Mouse (Mus musculus) liver, embryonic 15.5 days (tissue): ENCODE results near the gene Hist2h3c1. TPM values are rescaled to one million over a fixed set of nuclear protein-coding genes. Genes with fewer than 3 reads are reported as not detected.

Source experiments
- ATAC-seq: fragments of 200-750 bp; cut with Nextera tagmentation; 2 replicates; pipeline ENCODE4 v1.8.0; 2017; ENCODE audit warnings: moderate number of reproducible peaks, mild to moderate bottlenecking, moderate library complexity; ENCODE audit not compliant: insufficient read depth
- H3K27ac ChIP-seq: fragments of 300-500 bp; sonication (generic); replicated peaks from 2 replicates; pipeline ENCODE4 v1.5.1; 2015; ENCODE audit warnings: mild to moderate bottlenecking, inconsistent platforms
- H3K27me3 ChIP-seq: fragments of 300-500 bp; sonication (generic); 2 replicates; pipeline ENCODE4 v1.6.1; 2015; ENCODE audit warnings: mild to moderate bottlenecking, inconsistent platforms
- H3K36me3 ChIP-seq: fragments of 300-500 bp; sonication (generic); replicated peaks from 2 replicates; pipeline ENCODE4 v1.6.1; 2015; ENCODE audit warnings: moderate library complexity, mild to moderate bottlenecking, inconsistent platforms
- H3K4me1 ChIP-seq: fragments of 300-500 bp; sonication (generic); replicated peaks from 2 replicates; pipeline ENCODE4 v1.6.1; 2015; ENCODE audit warnings: inconsistent platforms
- H3K4me2 ChIP-seq: fragments of 300-500 bp; sonication (generic); 2 replicates; pipeline ENCODE4 v1.6.1; 2015; ENCODE audit warnings: moderate library complexity, mild to moderate bottlenecking, inconsistent platforms
- H3K4me3 ChIP-seq: fragments of 300-500 bp; sonication (generic); replicated peaks from 2 replicates; pipeline ENCODE4 v1.5.1; 2015; ENCODE audit warnings: mild to moderate bottlenecking, inconsistent platforms
- H3K9ac ChIP-seq: fragments of 300-500 bp; sonication (generic); 2 replicates; pipeline ENCODE4 v1.6.1; 2015; ENCODE audit warnings: moderate library complexity, mild to moderate bottlenecking, inconsistent platforms
- H3K9me3 ChIP-seq: fragments of 300-500 bp; sonication (generic); replicated peaks from 2 replicates; pipeline ENCODE4 v1.6.1; 2016; ENCODE audit warnings: inconsistent platforms
- WGBS: fragments of 180-500 bp; shearing (Covaris S2); methylation state at CpG from one replicate; pipeline ENCODE4 v1.1.7; 2015; ENCODE audit warnings: mixed read lengths; ENCODE audit not compliant: insufficient replicate concordance; 5-methylcytosine and 5-hydroxymethylcytosine counted together
- polyA plus RNA-seq: library from polyadenylated mRNA; unstranded; fragments of >200 nt; fragmentation: Nextera tagmentation; extraction: Ambion mirVana; gene quantifications from 2 replicates; pipeline ENCODE4 v1.2.1, GENCODE M21; 2015

Hist2h3c1 gene
- polyA plus RNA-seq, 1 experiment from 2014 or later, result 2.5 TPM

DNA sequence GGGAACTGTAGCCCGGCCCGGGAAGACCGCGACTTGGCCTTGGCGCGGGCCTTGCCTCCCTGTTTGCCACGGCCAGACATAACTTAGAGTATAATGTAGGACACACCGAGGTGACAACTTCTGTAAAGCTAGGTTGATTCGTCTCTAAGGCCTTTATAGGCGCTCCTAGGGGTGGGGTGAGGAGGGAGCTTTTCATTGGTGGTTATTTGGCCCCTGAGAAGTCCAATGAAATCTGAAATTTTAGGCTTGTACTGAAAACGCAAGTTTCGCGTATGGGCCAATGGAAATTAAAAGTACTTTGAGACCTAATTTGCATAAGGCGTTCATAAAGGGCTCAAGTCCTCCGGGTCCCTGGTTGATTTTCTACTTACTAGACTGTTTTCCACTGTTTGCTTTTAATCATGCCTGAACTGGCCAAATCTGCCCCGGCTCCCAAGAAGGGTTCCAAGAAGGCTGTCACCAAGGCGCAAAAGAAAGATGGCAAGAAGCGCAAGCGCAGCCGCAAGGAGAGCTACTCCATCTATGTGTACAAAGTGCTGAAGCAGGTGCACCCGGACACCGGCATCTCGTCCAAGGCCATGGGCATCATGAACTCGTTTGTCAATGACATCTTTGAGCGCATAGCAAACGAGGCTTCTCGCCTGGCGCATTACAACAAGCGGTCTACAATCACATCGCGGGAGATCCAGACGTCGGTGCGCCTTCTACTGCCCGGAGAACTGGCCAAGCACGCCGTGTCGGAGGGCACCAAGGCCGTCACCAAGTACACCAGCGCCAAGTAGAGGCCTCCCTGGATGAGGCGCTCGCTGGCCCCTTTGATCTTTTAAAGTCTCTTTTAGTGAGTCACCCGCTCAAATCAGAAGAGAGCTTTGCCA, 25.5 kb upstream of the Hist2h3c1 start, which contains the start of the genes Hist2h2ac and Hist2h2be:
TSS of gene Hist2h2ac (minus strand) at position 116 of the 875 bp plus-strand sequence.
TSS of gene Hist2h2be (plus strand) at position 355 of the 875 bp plus-strand sequence.
- Histone ChIP-seq H3K36me3 (no peaks in the 10 kb centered on the region), H3K9ac (peak within 1 kb of the TSS; percentile 84), H3K27ac (peak within 1 kb of the TSS; percentile 100), H3K4me3 (peak within 1 kb of the TSS; percentile 64), H3K9me3 (no peaks in the 10 kb centered on the region), H3K27me3 (no peaks in the 10 kb centered on the region), H3K4me2 (peak within 1 kb of the TSS; percentile 88), H3K4me1 (peaks cover 53% of the 10 kb centered on the region)
- under 1% methylated on average over 43 of the region's 43 CpGs for WGBS
- ATAC-seq, result peak; percentile 90

DNA sequence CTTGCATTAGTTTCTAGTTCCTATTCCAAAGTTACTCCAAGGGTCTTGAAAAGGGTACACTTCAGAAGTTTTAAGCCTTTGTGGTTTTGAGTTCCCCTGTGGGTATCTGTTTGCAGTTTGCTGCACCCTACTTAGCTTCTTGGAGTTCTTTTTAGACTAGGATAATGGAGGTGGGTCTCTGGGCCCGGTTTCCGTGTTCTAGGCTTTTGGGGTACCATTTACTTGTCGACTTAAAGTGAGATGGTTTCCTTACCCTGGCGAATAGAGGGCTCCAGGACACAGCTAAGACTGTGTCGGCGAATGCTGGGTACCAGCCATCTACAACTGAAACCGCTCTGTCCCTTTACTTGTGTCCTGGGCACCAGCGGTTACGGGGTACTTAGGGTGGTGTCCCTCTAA, 24.8 kb upstream of the Hist2h3c1 start:
- ATAC-seq, result no peak
- H3K36me3 ChIP-seq, result no peaks in the 10 kb centered on the region
- peak overlapping the region; percentile 100 for H3K27ac ChIP-seq
- H3K4me2 ChIP-seq, result peak overlapping the region; percentile 88
- 15% methylated on average over 9 of the region's 9 CpGs for WGBS
- no peaks in the 10 kb centered on the region for H3K9me3 ChIP-seq
- peak overlapping the region; percentile 84 for H3K9ac ChIP-seq
- H3K4me1 ChIP-seq, result peaks cover 59% of the 10 kb centered on the region
- H3K27me3 ChIP-seq, result no peaks in the 10 kb centered on the region
- H3K4me3 ChIP-seq, result peak overlapping the region; percentile 64

DNA sequence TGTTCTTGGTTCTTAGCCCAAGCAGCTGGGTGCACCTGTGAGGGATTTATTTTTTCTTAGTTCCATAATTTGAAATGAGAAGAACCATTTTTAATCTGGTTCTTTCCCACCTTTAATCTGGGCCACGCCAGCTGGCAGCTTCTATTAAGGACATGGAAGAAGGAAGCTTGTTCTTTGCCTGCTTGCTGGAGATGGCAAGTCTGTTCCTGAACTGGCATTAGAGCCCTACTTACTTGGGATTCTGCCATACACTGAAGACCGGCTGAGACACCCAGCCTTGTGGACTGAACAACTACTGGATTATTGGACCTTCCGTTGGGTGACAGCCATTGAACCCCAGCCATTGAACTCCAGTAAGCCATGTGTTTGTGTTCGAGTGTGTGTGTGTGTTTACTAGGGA, 23.7 kb upstream of the Hist2h3c1 start:
- Histone ChIP-seq H3K4me3 (peak overlapping the region; percentile 64), H3K4me1 (peaks cover 60% of the 10 kb centered on the region), H3K9ac (peak overlapping the region; percentile 84), H3K9me3 (no peaks in the 10 kb centered on the region), H3K4me2 (peak overlapping the region; percentile 88), H3K27me3 (no peaks in the 10 kb centered on the region), H3K36me3 (no peaks in the 10 kb centered on the region), H3K27ac (peak overlapping the region; percentile 100)
- ATAC-seq, result no peak
- 85% methylated on average over 4 of the region's 4 CpGs for WGBS

DNA sequence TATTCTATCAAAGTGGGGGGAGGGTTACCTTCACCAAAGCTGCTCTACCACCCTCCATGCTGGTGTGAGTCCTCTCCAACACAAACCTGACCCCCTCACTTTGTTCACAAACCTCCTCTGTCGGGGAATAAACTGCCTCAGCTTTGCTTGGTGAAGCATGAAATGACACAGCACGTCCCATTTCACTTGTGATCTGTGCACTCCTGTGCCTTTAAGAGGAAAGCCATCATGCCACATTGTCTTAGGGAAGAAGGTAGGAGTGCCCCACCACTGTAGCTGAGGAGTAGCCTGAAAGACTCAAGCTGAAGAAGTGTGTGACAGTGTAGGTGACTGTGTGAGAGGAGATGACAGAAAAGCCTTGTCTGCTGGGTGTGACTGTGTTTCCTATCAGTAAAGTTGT, 21.1 kb upstream of the Hist2h3c1 start:
- Histone ChIP-seq H3K9me3 (no peaks in the 10 kb centered on the region), H3K36me3 (no peaks in the 10 kb centered on the region), H3K4me2 (peak overlapping the region; percentile 88), H3K4me1 (peaks cover 50% of the 10 kb centered on the region), H3K27ac (peak overlapping the region; percentile 45), H3K27me3 (no peaks in the 10 kb centered on the region), H3K4me3 (peak overlapping the region; percentile 64), H3K9ac (peak overlapping the region; percentile 41)
- no peak for ATAC-seq
- WGBS, result 53% methylated on average over 2 of the region's 2 CpGs

DNA sequence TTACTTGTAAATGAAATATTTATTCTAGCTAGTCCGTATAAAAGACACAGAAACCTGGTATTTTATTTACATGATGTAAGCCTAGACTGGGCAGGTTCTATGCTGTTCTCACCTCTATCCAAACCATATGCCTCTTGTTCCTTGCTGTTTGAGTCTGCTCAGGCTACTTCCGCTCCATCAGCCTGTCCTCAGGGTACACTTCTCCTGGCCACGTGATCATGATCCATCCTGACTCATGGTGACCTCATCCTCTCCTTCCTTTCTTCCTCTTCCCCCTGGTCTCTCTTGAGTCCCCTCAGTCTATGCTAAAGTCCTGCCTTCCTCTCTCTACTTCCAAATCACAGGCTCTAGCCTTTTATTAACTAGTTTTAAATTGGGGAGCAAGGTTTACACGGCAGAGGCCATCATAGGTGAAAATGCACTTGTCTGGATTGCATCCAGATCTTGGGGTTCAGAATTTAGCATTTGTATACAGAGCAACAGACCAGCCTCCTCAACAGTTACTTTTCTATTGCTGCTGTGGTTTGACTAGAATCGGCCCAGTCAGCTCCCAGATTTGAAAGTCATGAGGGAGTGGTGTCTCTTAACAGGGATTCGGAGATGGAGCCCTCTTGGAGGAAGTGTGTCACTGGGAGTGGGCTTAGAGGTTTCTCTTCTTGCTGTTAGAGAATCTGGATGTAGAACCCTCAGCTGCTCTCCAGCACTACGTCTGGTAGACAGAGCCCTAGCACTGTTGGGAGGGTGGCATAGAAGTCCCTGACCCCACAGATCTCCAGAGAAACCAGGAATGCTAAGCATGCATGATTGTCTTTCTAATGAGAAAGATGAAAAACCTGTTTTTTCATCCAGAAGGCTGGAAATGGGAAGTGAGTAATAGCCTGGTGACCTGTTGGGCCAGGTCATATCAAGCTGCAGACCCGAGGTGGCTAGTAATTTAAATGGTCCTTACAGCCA, 19.5 kb upstream of the Hist2h3c1 start:
- 59% methylated on average over 8 of the region's 8 CpGs for WGBS
- H3K4me3 ChIP-seq, result no peak overlapping the region
- H3K4me1 ChIP-seq, result peaks cover 54% of the 10 kb centered on the region
- no peaks in the 10 kb centered on the region for H3K9me3 ChIP-seq
- no peak for ATAC-seq
- H3K36me3 ChIP-seq, result no peaks in the 10 kb centered on the region
- H3K27me3 ChIP-seq, result no peaks in the 10 kb centered on the region
- H3K4me2 ChIP-seq, result no peak overlapping the region
- no peak overlapping the region for H3K27ac ChIP-seq
- no peak overlapping the region for H3K9ac ChIP-seq

DNA sequence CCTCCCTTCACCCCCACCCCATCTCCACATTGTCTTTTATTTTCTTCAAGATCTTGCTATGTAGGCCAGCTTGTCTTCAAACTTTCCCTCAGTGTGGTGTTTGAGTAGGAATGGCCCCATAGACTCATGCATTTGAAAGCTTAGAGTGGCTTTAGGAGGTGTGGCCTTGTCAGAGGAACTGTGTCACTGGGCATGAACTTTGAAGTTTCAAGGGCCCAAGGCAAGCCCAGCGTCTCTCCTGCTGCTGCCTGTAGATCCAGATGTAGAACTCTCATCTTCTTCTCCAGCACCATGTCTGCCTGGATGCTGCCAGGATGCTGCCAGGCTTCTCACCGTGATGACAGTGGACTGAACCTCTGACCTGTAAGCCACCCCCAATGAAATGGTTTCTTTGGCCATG, 17.7 kb upstream of the Hist2h3c1 start:
- H3K4me3 ChIP-seq, result no peak overlapping the region
- H3K4me1 ChIP-seq, result peaks cover 37% of the 10 kb centered on the region
- H3K27me3 ChIP-seq, result no peaks in the 10 kb centered on the region
- no peak overlapping the region for H3K9ac ChIP-seq
- H3K4me2 ChIP-seq, result no peak overlapping the region
- no peaks in the 10 kb centered on the region for H3K36me3 ChIP-seq
- H3K9me3 ChIP-seq, result no peaks in the 10 kb centered on the region
- ATAC-seq, result no peak
- 64% methylated on average over 2 of the region's 2 CpGs for WGBS
- no peak overlapping the region for H3K27ac ChIP-seq

DNA sequence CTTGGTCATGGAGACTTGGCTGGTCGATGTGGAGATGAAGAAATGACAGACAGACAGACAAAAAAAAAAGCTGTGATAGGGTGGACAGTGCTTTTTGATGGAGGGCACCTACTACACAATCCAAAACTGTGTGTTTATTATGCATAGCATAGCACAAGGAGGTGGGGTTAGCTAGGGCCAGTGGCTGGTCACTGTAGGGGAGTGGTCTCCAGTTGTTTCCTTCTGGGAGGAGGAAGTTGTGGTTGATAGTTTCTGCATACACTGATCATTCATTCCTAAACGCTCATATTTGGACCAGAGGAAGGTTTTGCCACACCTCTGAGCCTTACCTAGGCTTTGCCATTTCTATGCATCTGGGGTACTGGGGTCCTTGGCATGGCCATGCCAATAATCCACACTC, 16.1 kb upstream of the Hist2h3c1 start:
- no peaks in the 10 kb centered on the region for H3K9me3 ChIP-seq
- no peak overlapping the region for H3K9ac ChIP-seq
- 24% methylated on average over 2 of the region's 2 CpGs for WGBS
- H3K27me3 ChIP-seq, result no peaks in the 10 kb centered on the region
- no peak for ATAC-seq
- no peak overlapping the region for H3K4me3 ChIP-seq
- no peaks in the 10 kb centered on the region for H3K36me3 ChIP-seq
- H3K27ac ChIP-seq, result no peak overlapping the region
- H3K4me1 ChIP-seq, result peaks cover 25% of the 10 kb centered on the region
- no peak overlapping the region for H3K4me2 ChIP-seq

DNA sequence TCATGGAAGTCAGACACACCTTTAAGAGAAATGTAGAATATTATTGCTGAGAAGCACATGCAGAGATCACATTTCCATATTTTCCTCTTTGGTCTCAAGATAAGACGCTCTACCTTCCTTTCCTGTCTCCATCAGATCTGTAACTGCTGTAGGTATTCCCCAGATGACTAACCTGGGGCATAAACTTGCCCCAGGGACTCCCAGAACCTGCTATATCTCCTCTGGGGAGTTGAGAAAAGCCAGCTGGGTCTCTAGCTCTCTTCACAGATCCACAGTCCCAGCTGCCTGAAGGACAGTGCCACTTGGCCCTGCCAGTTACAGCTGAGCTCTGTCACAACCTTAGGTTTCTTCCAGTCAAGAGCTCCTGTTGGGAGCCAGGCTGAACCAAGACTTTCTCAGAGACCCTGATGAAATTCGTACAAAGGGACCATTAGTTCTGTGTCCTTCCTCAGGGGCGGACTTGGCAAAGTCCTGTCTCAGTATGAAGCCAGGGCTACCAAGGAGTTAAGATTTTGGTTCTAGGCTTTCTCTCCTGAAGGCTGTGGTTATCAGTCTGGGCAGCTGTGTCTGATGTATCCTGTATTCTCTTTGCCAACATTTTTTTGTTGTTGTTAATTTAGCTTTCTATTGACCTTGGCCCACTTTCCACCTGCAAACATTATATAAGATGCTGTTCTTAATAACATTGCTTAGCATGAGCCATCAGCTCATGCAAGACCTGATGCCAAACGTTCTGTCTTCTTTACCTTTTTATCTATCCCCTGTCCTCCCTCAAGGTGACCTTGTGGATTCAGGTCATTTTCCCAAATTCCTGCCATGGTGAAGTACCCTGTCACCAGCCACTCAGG, 15.4 kb upstream of the Hist2h3c1 start:
- Histone ChIP-seq H3K4me1 (peaks cover 22% of the 10 kb centered on the region), H3K27ac (no peak overlapping the region), H3K9me3 (no peaks in the 10 kb centered on the region), H3K27me3 (no peaks in the 10 kb centered on the region), H3K9ac (no peak overlapping the region), H3K4me3 (no peak overlapping the region), H3K4me2 (no peak overlapping the region), H3K36me3 (no peaks in the 10 kb centered on the region)
- ATAC-seq, result no peak
- WGBS, result 60% methylated on average over 4 of the region's 4 CpGs

DNA sequence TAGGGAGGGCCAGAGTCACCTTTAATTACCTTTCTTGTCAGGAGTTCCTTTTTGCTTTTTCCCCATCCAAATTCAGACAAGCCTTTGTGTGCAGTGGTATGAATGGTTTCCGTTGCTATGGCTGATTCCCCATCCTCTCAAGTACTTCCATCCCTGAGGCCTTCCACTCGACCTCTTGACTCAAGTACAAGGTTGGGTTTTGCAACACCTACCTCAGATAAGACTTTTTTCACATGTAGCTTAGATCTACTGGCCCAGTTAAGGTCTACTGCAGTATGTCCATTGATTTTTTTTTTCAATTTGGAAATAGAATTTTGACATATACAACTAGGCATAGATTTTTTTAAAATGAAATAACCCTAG, 14.7 kb upstream of the Hist2h3c1 start:
- Histone ChIP-seq H3K9me3 (no peaks in the 10 kb centered on the region), H3K27me3 (no peaks in the 10 kb centered on the region), H3K4me2 (no peak overlapping the region), H3K27ac (no peak overlapping the region), H3K36me3 (no peaks in the 10 kb centered on the region), H3K4me1 (peaks cover 22% of the 10 kb centered on the region), H3K4me3 (no peak overlapping the region), H3K9ac (no peak overlapping the region)
- 38% methylated on average over 2 of the region's 2 CpGs for WGBS
- no peak for ATAC-seq

DNA sequence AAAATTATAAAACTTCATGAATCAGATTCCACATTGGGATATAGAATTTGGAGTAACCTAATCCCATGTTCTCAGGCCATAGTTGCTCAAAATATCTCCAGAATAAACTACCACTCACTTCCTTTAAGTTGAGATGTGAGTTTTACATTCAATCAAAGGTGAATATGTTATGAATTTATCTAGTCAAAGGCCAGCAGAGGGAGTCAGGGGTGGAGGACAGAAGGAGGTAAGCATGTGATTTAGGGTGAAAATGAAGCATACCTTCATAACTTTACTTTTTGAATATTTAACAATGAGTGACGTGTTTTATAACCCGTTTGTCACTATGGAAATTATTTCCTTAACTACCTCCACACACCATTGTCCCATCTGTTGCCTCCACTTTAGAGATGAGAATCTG, 11.6 kb upstream of the Hist2h3c1 start:
- H3K9me3 ChIP-seq, result no peaks in the 10 kb centered on the region
- WGBS, result 72% methylated on average over 2 of the region's 2 CpGs
- H3K27me3 ChIP-seq, result no peaks in the 10 kb centered on the region
- no peak overlapping the region for H3K9ac ChIP-seq
- no peaks in the 10 kb centered on the region for H3K36me3 ChIP-seq
- H3K27ac ChIP-seq, result peak overlapping the region; percentile 95; the same call in 1 of the 2 replicates
- H3K4me3 ChIP-seq, result 0 out of 2 replicates have a peak overlapping the region, but pooled peaks have one; percentile 65
- ATAC-seq, result no peak
- no peak overlapping the region for H3K4me2 ChIP-seq
- peaks cover 30% of the 10 kb centered on the region for H3K4me1 ChIP-seq
